Mouse (Mus musculus) C2C12 (cell line): ENCODE measurements around the gene Rsad1.

Source experiments
- CEBPB ChIP-seq: IDR thresholded peaks from one replicate; pipeline ENCODE4 v1.6.1; 2011; ENCODE audit warnings: low read depth, mild to moderate bottlenecking, control low read depth, moderate library complexity
- CTCF ChIP-seq: IDR thresholded peaks from one replicate; pipeline ENCODE4 v1.5.1; 2011; ENCODE audit not compliant: control insufficient read depth, insufficient read depth, insufficient read length
- MAX ChIP-seq: IDR thresholded peaks from one replicate; pipeline ENCODE4 v1.6.1; 2011; ENCODE audit warnings: mild to moderate bottlenecking, control low read depth
- USF1 ChIP-seq: IDR thresholded peaks from one replicate; pipeline ENCODE4 v1.6.1; 2011; ENCODE audit warnings: low read depth, mild to moderate bottlenecking, control low read depth, moderate library complexity

- TF ChIP-seq CTCF (no peak), USF1 (no peak), MAX (no peak), CEBPB (no peak)
These were observed 1.3 kb upstream of the Rsad1 start for GRCm38 (mm10) chr11:94550442-94550744.
